Mouse (Mus musculus): ENCODE data around the gene Mzt1. TPM values are rescaled to one million over a fixed set of nuclear protein-coding genes. Genes with fewer than 3 reads are reported as not detected.
A peak's percentile ranks its signal among the peaks of the same experiment; 100 is the strongest.
"Not testable (repeated sequence)": the region's sequence is repeated elsewhere in the genome, so short reads cannot be mapped to it uniquely, and the experiment has no call there.

Gene Mzt1
- polyA plus RNA-seq, 1 experiment = 77.9 TPM

- no peak for DNase-seq (ENCODE audit: low read depth)
- TF ChIP-seq POLR2A (IDR thresholded peaks at IDR 0.05; ENCODE audit: borderline replicate concordance, extremely low read depth, insufficient read depth, insufficient read length, poor library complexity, severe bottlenecking) (no peak), CTCF (IDR thresholded peaks at IDR 0.05; ENCODE audit: borderline replicate concordance, extremely low read depth, insufficient read depth, insufficient read length) (no peak)
Observed at GRCm38 (mm10) chr14:99041416-99041815, 4.5 kb downstream of the Mzt1 start.

GRCm38 (mm10) chr14:99039308-99039707 is 6.6 kb downstream of the Mzt1 start:
- not testable (repeated sequence) for DNase-seq (ENCODE audit: low read depth)

- TF ChIP-seq CTCF (IDR thresholded peaks at IDR 0.05; ENCODE audit: borderline replicate concordance, extremely low read depth, insufficient read depth, insufficient read length) = no peak
- no peak for TF ChIP-seq POLR2A (IDR thresholded peaks at IDR 0.05; ENCODE audit: borderline replicate concordance, extremely low read depth, insufficient read depth, insufficient read length, poor library complexity, severe bottlenecking)
- no peak for DNase-seq (ENCODE audit: low read depth)
Observed at GRCm38 (mm10) chr14:99037703-99038102, 8.2 kb downstream of the Mzt1 start.

GRCm38 (mm10) chr14:99036039-99036438 is 9.9 kb downstream of the Mzt1 start:
- DNase-seq (ENCODE audit: low read depth) = no peak
- TF ChIP-seq CTCF (IDR thresholded peaks at IDR 0.05; ENCODE audit: borderline replicate concordance, extremely low read depth, insufficient read depth, insufficient read length) = no peak
- TF ChIP-seq POLR2A (IDR thresholded peaks at IDR 0.05; ENCODE audit: borderline replicate concordance, extremely low read depth, insufficient read depth, insufficient read length, poor library complexity, severe bottlenecking) = no peak

- DNase-seq (ENCODE audit: low read depth) = not testable (repeated sequence)
Observed at GRCm38 (mm10) chr14:99034851-99035250, 11.1 kb downstream of the Mzt1 start.

- no peak for DNase-seq (ENCODE audit: low read depth)
Observed at GRCm38 (mm10) chr14:99032596-99032995, 13.3 kb downstream of the Mzt1 start.

GRCm38 (mm10) chr14:99031337-99031873 is 14.5 kb downstream of the Mzt1 start:
- TF ChIP-seq CTCF (IDR thresholded peaks at IDR 0.05; ENCODE audit: borderline replicate concordance, extremely low read depth, insufficient read depth, insufficient read length) (no peak), POLR2A (IDR thresholded peaks at IDR 0.05; ENCODE audit: borderline replicate concordance, extremely low read depth, insufficient read depth, insufficient read length, poor library complexity, severe bottlenecking) (no peak)
- no peak for DNase-seq (ENCODE audit: low read depth)

More at GRCm38 (mm10) chr14:99032596-99032995, 13.3 kb downstream of the Mzt1 start:
- TF ChIP-seq CTCF (IDR thresholded peaks at IDR 0.05; ENCODE audit: borderline replicate concordance, extremely low read depth, insufficient read depth, insufficient read length) = no peak
- no peak for TF ChIP-seq POLR2A (IDR thresholded peaks at IDR 0.05; ENCODE audit: borderline replicate concordance, extremely low read depth, insufficient read depth, insufficient read length, poor library complexity, severe bottlenecking)

GRCm38 (mm10) chr14:99029987-99030386 is 15.9 kb downstream of the Mzt1 start:
- TF ChIP-seq POLR2A (IDR thresholded peaks at IDR 0.05; ENCODE audit: borderline replicate concordance, extremely low read depth, insufficient read depth, insufficient read length, poor library complexity, severe bottlenecking) = no peak
- TF ChIP-seq CTCF (IDR thresholded peaks at IDR 0.05; ENCODE audit: borderline replicate concordance, extremely low read depth, insufficient read depth, insufficient read length) = no peak
- DNase-seq (ENCODE audit: low read depth) = no peak

- DNase-seq (ENCODE audit: low read depth) = peak; percentile 75
- no peak for TF ChIP-seq POLR2A (IDR thresholded peaks at IDR 0.05; ENCODE audit: borderline replicate concordance, extremely low read depth, insufficient read depth, insufficient read length, poor library complexity, severe bottlenecking)
- no peak for TF ChIP-seq CTCF (IDR thresholded peaks at IDR 0.05; ENCODE audit: borderline replicate concordance, extremely low read depth, insufficient read depth, insufficient read length)
Observed at GRCm38 (mm10) chr14:99022346-99023086, 23.4 kb downstream of the Mzt1 start.

- TF ChIP-seq CTCF (IDR thresholded peaks at IDR 0.05; ENCODE audit: borderline replicate concordance, extremely low read depth, insufficient read depth, insufficient read length) = no peak
- no peak for TF ChIP-seq POLR2A (IDR thresholded peaks at IDR 0.05; ENCODE audit: borderline replicate concordance, extremely low read depth, insufficient read depth, insufficient read length, poor library complexity, severe bottlenecking)
- DNase-seq (ENCODE audit: low read depth) = no peak
Observed at GRCm38 (mm10) chr14:99019136-99019808, 26.7 kb downstream of the Mzt1 start.

GRCm38 (mm10) chr14:99018691-99019090 is 27.2 kb downstream of the Mzt1 start:
- TF ChIP-seq CTCF (IDR thresholded peaks at IDR 0.05; ENCODE audit: borderline replicate concordance, extremely low read depth, insufficient read depth, insufficient read length) = no peak
- TF ChIP-seq POLR2A (IDR thresholded peaks at IDR 0.05; ENCODE audit: borderline replicate concordance, extremely low read depth, insufficient read depth, insufficient read length, poor library complexity, severe bottlenecking) = no peak
- DNase-seq (ENCODE audit: low read depth) = no peak

GRCm38 (mm10) chr14:99010920-99011313 is 35.0 kb downstream of the Mzt1 start:
- no peak for DNase-seq (ENCODE audit: low read depth)
- no peak for TF ChIP-seq POLR2A (IDR thresholded peaks at IDR 0.05; ENCODE audit: borderline replicate concordance, extremely low read depth, insufficient read depth, insufficient read length, poor library complexity, severe bottlenecking)
- no peak for TF ChIP-seq CTCF (IDR thresholded peaks at IDR 0.05; ENCODE audit: borderline replicate concordance, extremely low read depth, insufficient read depth, insufficient read length)

Measured in brain, embryonic 14.5 days (tissue).